Mouse (Mus musculus) kidney, postnatal 0 days (tissue): ENCODE measurements at regions not wholly inside any gene's neighbourhood (a gene's known extent, or its start where the extent isn't known, plus 50 kb on each side); places are given as distances from the start of the nearest gene placed in this dataset.

ENCODE experiments used
- ATAC-seq: fragments of 200-750 bp; cut with Nextera tagmentation; replicated peaks from 2 replicates; pipeline ENCODE4 v1.8.0; 2017; ENCODE audit warnings: low read depth, moderate number of reproducible peaks, moderate TSS enrichment, moderate library complexity; ENCODE audit not compliant: low FRiP score
- DNase-seq: peaks from one replicate; pipeline ENCODE4 v3.0.0-alpha.2; 2016; ENCODE audit warnings: low spot score
- H3K27ac ChIP-seq: fragments of 300-500 bp; sonication (generic); 2 replicates; pipeline ENCODE4 v1.5.1; 2014; ENCODE audit warnings: mild to moderate bottlenecking
- H3K27me3 ChIP-seq: fragments of 300-500 bp; sonication (generic); 2 replicates; pipeline ENCODE4 v1.6.1; 2014; ENCODE audit warnings: low read length, mixed read lengths; ENCODE audit not compliant: insufficient read depth
- H3K36me3 ChIP-seq: fragments of 300-500 bp; sonication (generic); 2 replicates; pipeline ENCODE4 v1.6.1; 2014; ENCODE audit warnings: low read length, mixed read lengths; ENCODE audit not compliant: insufficient read depth
- H3K4me1 ChIP-seq: fragments of 300-500 bp; sonication (generic); replicated peaks from 2 replicates; pipeline ENCODE4 v1.6.1; 2014; ENCODE audit warnings: antibody characterized with exemption, low read length, mixed read lengths; ENCODE audit not compliant: insufficient read depth
- H3K4me2 ChIP-seq: fragments of 300-500 bp; sonication (generic); 2 replicates; pipeline ENCODE4 v1.6.1; 2014; ENCODE audit warnings: mild to moderate bottlenecking, low read length, moderate library complexity, mixed read lengths
- H3K4me3 ChIP-seq: fragments of 300-500 bp; sonication (generic); replicated peaks from 2 replicates; pipeline ENCODE4 v1.5.1; 2014; ENCODE audit warnings: low read depth, low read length
- H3K9ac ChIP-seq: fragments of 300-500 bp; sonication (generic); 2 replicates; pipeline ENCODE4 v1.6.1; 2014; ENCODE audit warnings: low read depth, low read length
- H3K9me3 ChIP-seq: fragments of 300-500 bp; sonication (generic); replicated peaks from 2 replicates; pipeline ENCODE4 v1.6.1; 2016; ENCODE audit warnings: low read length, inconsistent platforms, mixed read lengths
- CTCF ChIP-seq: IDR thresholded peaks from 2 replicates; pipeline ENCODE4 v1.5.1; 2016; ENCODE audit warnings: antibody characterized with exemption, low read depth, mild to moderate bottlenecking, moderate library complexity
- WGBS: fragments of 180-500 bp; shearing (Covaris S2); extraction: QIAGEN DNeasy Blood & Tissue Kit; methylation state at CpG from one replicate; pipeline ENCODE4 v1.1.7; 2014; 5-methylcytosine and 5-hydroxymethylcytosine counted together

DNA sequence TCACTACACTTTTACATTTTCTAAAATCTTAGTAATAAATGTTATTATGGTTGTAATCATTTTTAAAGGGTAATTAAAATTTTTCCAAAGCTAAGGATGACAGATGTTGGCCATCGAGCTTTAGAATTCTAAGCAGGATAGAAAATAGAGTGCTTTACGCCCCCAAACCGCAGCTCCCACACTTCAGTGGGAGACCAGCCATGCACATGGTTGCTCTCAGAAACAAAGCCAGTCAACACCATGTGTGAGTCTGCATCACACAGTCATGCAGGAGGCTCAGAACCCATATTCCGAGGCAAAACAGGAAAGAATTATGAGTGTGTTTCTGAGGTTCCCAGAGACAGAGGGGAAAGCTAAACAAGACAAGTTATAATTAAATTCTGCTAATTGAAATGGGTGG lies 91.3 kb downstream of the Cavin2 start:
- Histone ChIP-seq H3K27me3 (no peaks in the 10 kb centered on the region), H3K27ac (no peak overlapping the region), H3K9ac (no peak overlapping the region), H3K4me3 (no peak overlapping the region), H3K4me2 (no peak overlapping the region), H3K9me3 (no peaks in the 10 kb centered on the region), H3K36me3 (no peaks in the 10 kb centered on the region), H3K4me1 (no peaks in the 10 kb centered on the region)
- ATAC-seq = no peak
- TF ChIP-seq CTCF = no peak
- WGBS = 55% methylated on average over 4 of the region's 4 CpGs
- peak; percentile 46 for DNase-seq

GRCm38 (mm10) chr1:51367587-51367986 lies 78.7 kb downstream of the Cavin2 start:
- DNase-seq (no peak), ATAC-seq (no peak)
- Histone ChIP-seq H3K4me1 (no peaks in the 10 kb centered on the region), H3K9me3 (no peaks in the 10 kb centered on the region), H3K4me3 (no peak overlapping the region), H3K4me2 (no peak overlapping the region), H3K27ac (no peak overlapping the region), H3K27me3 (no peaks in the 10 kb centered on the region), H3K9ac (no peak overlapping the region), H3K36me3 (no peaks in the 10 kb centered on the region)
- TF ChIP-seq CTCF = no peak
- WGBS = 89% methylated on average over 3 of the region's 3 CpGs

DNA sequence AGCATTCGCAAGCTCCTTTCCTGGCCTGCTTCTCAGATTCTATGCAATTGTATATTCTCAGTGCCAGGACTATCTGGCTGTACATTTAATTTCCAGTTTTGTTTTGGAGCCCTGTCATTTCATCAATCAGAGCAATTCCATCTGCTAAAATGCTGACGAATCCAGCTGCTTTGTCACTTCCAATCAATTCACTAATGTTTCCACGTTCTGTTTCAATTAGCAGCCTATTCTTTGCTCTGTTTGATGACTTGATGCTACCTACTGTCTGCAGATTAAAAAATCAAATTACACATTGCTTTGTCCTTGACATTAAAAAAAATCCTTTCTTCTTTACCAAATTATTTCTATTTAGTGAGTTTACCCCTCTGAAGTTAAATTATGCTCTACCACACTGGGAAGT lies 71.2 kb downstream of the Cavin2 start:
- no peak overlapping the region for H3K9ac ChIP-seq
- no peak for DNase-seq
- H3K27ac ChIP-seq = no peak overlapping the region
- 90% methylated on average over 3 of the region's 3 CpGs for WGBS
- no peaks in the 10 kb centered on the region for H3K27me3 ChIP-seq
- H3K9me3 ChIP-seq = no peaks in the 10 kb centered on the region
- no peak for TF ChIP-seq CTCF
- no peak for ATAC-seq
- H3K36me3 ChIP-seq = no peaks in the 10 kb centered on the region
- no peak overlapping the region for H3K4me3 ChIP-seq
- no peaks in the 10 kb centered on the region for H3K4me1 ChIP-seq
- H3K4me2 ChIP-seq = no peak overlapping the region
